Mouse (Mus musculus) C2C12 (cell line): Measurements from ENCODE around the gene Otud4. TPM values are rescaled to one million over a fixed set of nuclear protein-coding genes. Genes with fewer than 3 reads are reported as not detected.
A peak's percentile ranks its signal among the peaks of the same experiment; 100 is the strongest.

Source experiments
- H3K27me3 ChIP-seq: one replicate; pipeline ENCODE4 v1.6.1; 2011; ENCODE audit not compliant: control insufficient read depth, insufficient read depth, insufficient read length
- H3K36me3 ChIP-seq: one replicate; pipeline ENCODE4 v1.6.1; 2011; ENCODE audit not compliant: control insufficient read depth, insufficient read depth
- H3K4me3 ChIP-seq: one replicate; pipeline ENCODE4 v1.5.1; 2011; ENCODE audit warnings: mild to moderate bottlenecking, control low read depth; ENCODE audit not compliant: poor library complexity, insufficient read depth, severe bottlenecking
- H3K79me2 ChIP-seq: one replicate; pipeline ENCODE4 v1.6.1; 2011; ENCODE audit not compliant: control insufficient read depth, insufficient read depth
- H3K79me3 ChIP-seq: one replicate; pipeline ENCODE4 v1.6.1; 2011; ENCODE audit warnings: low read depth, control low read depth
- H3ac ChIP-seq: one replicate; pipeline ENCODE3; 2011; ENCODE audit warnings: low read depth; ENCODE audit not compliant: control insufficient read depth, insufficient read length
- CEBPB ChIP-seq: IDR thresholded peaks from one replicate; pipeline ENCODE4 v1.6.1; 2011; ENCODE audit warnings: low read depth, mild to moderate bottlenecking, control low read depth, moderate library complexity
- CTCF ChIP-seq: IDR thresholded peaks from one replicate; pipeline ENCODE4 v1.5.1; 2011; ENCODE audit not compliant: control insufficient read depth, insufficient read depth, insufficient read length
- FOSL1 ChIP-seq: IDR thresholded peaks from one replicate; pipeline ENCODE4 v1.8.0; 2011; ENCODE audit warnings: mild to moderate bottlenecking, low read length; ENCODE audit not compliant: poor library complexity, insufficient read depth, severe bottlenecking
- MAX ChIP-seq: IDR thresholded peaks from one replicate; pipeline ENCODE4 v1.6.1; 2011; ENCODE audit warnings: mild to moderate bottlenecking, control low read depth
- MYOD1 ChIP-seq: IDR thresholded peaks from one replicate; pipeline ENCODE4 v1.6.1; 2011; ENCODE audit warnings: low read depth; ENCODE audit not compliant: control insufficient read depth, insufficient read length
- MYOG ChIP-seq: IDR thresholded peaks from one replicate; pipeline ENCODE4 v1.6.1; 2011; ENCODE audit not compliant: control insufficient read depth, insufficient read length; ENCODE audit errors: extremely low read depth
- USF1 ChIP-seq: IDR thresholded peaks from one replicate; pipeline ENCODE4 v1.6.1; 2011; ENCODE audit warnings: low read depth, mild to moderate bottlenecking, control low read depth, moderate library complexity
- polyA plus RNA-seq: library from polyadenylated mRNA; unstranded; fragments of >200 nt; fragmentation: generic; extraction: Trizol; gene quantifications from one replicate; pipeline ENCODE4 v1.2.1, GENCODE M21; 2012; ENCODE audit warnings: missing spikeins

Gene Otud4
- polyA plus RNA-seq, 1 experiment = 12.9 TPM

DNA sequence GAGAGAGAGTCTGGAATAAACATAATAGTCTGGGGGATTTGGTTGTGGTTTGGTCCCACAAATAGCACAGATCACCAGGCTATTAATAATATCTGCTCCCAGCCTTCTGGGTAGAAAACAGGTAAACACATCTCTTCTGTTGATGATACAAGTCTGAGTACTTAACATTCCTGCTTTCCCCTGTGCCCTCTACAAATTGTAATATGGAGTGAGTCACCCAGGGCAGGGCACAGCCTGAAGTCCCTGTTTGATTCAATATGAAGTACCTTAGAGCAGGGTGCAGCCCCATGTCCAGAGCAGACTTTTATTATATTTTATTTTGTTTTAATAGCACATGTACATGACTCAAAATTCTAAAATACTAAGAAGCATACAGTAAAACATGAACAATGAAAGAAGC is 29.1 kb upstream of the Otud4 start:
- Histone ChIP-seq H3ac (no peak overlapping the region), H3K79me2 (no peaks in the 10 kb centered on the region), H3K4me3 (no peak overlapping the region), H3K36me3 (no peaks in the 10 kb centered on the region), H3K79me3 (no peaks in the 10 kb centered on the region), H3K27me3 (no peaks in the 10 kb centered on the region)
- no peak for TF ChIP-seq MAX

DNA sequence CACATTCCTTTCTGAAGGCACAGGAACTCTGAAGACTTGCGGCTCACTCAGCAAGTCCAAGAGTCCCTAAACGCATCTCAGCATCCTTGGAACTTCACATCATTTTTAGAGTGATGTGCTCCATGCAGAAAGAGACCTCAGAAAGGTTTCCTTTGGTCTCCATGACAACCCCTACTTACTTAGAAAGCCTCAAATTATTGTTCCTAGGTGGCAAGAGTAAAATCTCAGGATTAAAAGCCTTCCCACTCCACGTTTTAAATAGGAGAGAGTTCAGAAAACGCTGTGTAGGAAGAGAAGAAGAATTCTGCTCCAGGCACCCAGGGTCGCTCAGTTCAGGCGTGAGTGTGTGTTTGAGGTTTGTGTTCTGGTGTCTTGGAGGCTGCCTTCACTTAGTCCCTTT is 27.1 kb upstream of the Otud4 start:
- TF ChIP-seq MYOD1 = no peak
- TF ChIP-seq MAX = no peak
- no peak for TF ChIP-seq CTCF
- TF ChIP-seq FOSL1 = no peak
- Histone ChIP-seq H3K27me3 (no peaks in the 10 kb centered on the region), H3K36me3 (no peaks in the 10 kb centered on the region), H3K79me3 (no peaks in the 10 kb centered on the region), H3ac (no peak overlapping the region), H3K4me3 (no peak overlapping the region), H3K79me2 (no peaks in the 10 kb centered on the region)

- Histone ChIP-seq H3ac (no peak overlapping the region), H3K4me3 (no peak overlapping the region), H3K36me3 (no peaks in the 10 kb centered on the region), H3K27me3 (no peaks in the 10 kb centered on the region), H3K79me2 (no peaks in the 10 kb centered on the region), H3K79me3 (no peaks in the 10 kb centered on the region)
- TF ChIP-seq CEBPB (no peak), USF1 (no peak), CTCF (no peak), MAX (no peak), FOSL1 (no peak), MYOD1 (peak; percentile 5), MYOG (no peak)
Measured at GRCm38 (mm10) chr8:79612965-79613364, 26.5 kb upstream of the Otud4 start.

DNA sequence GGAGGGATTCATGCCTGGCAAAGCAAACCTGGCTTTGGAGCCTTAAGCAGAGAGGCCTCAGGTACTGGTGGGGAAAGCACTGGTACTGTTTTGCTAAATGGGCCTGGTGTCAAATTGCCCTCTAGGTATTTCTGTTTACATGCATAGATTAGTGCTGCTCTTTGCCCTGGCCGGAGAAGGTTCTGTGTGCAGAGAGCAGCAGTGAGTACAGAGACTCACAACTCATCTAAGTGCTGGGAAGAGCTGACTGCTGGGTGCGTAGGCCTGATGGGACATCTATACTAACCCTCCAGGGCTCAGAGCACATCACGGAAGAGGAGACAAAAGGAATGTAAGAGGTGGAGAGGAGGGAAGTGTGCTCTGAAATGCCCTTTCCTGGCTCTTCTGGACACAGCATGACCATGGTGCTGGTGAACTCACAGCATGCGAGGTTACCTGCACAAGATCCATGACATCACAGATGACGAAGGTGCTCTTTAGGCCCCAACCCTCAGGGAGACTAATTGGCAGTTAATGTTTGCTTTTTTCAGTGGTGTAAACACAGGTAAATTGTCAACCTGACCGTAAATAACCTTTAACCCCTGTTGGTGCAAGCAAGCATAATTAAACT is 23.6 kb upstream of the Otud4 start:
- TF ChIP-seq MYOD1 (no peak), CTCF (no peak), USF1 (no peak)
- Histone ChIP-seq H3K27me3 (no peaks in the 10 kb centered on the region), H3K4me3 (no peak overlapping the region), H3K79me3 (no peaks in the 10 kb centered on the region), H3K36me3 (no peaks in the 10 kb centered on the region), H3K79me2 (no peaks in the 10 kb centered on the region), H3ac (no peak overlapping the region)

GRCm38 (mm10) chr8:79618906-79619305 is 20.5 kb upstream of the Otud4 start:
- Histone ChIP-seq H3K4me3 (no peak overlapping the region), H3K36me3 (no peaks in the 10 kb centered on the region), H3K79me3 (no peaks in the 10 kb centered on the region), H3K79me2 (no peaks in the 10 kb centered on the region), H3K27me3 (no peaks in the 10 kb centered on the region), H3ac (no peak overlapping the region)
- TF ChIP-seq MYOG = no peak
- no peak for TF ChIP-seq MAX
- no peak for TF ChIP-seq USF1
- no peak for TF ChIP-seq MYOD1
- TF ChIP-seq CTCF = no peak
- no peak for TF ChIP-seq FOSL1
- TF ChIP-seq CEBPB = no peak

GRCm38 (mm10) chr8:79619353-79619752 is 20.1 kb upstream of the Otud4 start:
- TF ChIP-seq MAX = no peak
- TF ChIP-seq MYOD1 = no peak
- no peaks in the 10 kb centered on the region for H3K79me2 ChIP-seq
- H3K27me3 ChIP-seq = no peaks in the 10 kb centered on the region
- no peak overlapping the region for H3K4me3 ChIP-seq
- no peaks in the 10 kb centered on the region for H3K79me3 ChIP-seq
- H3K36me3 ChIP-seq = no peaks in the 10 kb centered on the region
- no peak overlapping the region for H3ac ChIP-seq

- H3K27me3 ChIP-seq = no peaks in the 10 kb centered on the region
- H3K36me3 ChIP-seq = no peaks in the 10 kb centered on the region
- no peaks in the 10 kb centered on the region for H3K79me2 ChIP-seq
- no peak overlapping the region for H3K4me3 ChIP-seq
- no peaks in the 10 kb centered on the region for H3K79me3 ChIP-seq
- no peak overlapping the region for H3ac ChIP-seq
- no peak for TF ChIP-seq USF1
- no peak for TF ChIP-seq MYOG
- TF ChIP-seq CTCF = no peak
- TF ChIP-seq FOSL1 = no peak
- no peak for TF ChIP-seq CEBPB
- TF ChIP-seq MYOD1 = no peak
- no peak for TF ChIP-seq MAX
Measured at GRCm38 (mm10) chr8:79620000-79620399, 19.4 kb upstream of the Otud4 start.
